Mouse (Mus musculus) hindbrain, embryonic 15.5 days (tissue): ENCODE measurements around the gene Ccng1. TPM values are rescaled to one million over a fixed set of nuclear protein-coding genes. Genes with fewer than 3 reads are reported as not detected.

Source experiments
- ATAC-seq: fragments of 200-750 bp; cut with Nextera tagmentation; 2 replicates; pipeline ENCODE4 v1.8.0; 2017; ENCODE audit warnings: low read depth, moderate number of reproducible peaks, moderate TSS enrichment; ENCODE audit not compliant: low FRiP score
- H3K27ac ChIP-seq: fragments of 300-500 bp; sonication (generic); replicated peaks from 2 replicates; pipeline ENCODE4 v1.5.1; 2015; ENCODE audit warnings: mild to moderate bottlenecking, inconsistent platforms
- H3K27me3 ChIP-seq: fragments of 300-500 bp; sonication (generic); 2 replicates; pipeline ENCODE4 v1.6.1; 2015; ENCODE audit warnings: control low read depth, inconsistent platforms
- H3K36me3 ChIP-seq: fragments of 300-500 bp; sonication (generic); 2 replicates; pipeline ENCODE4 v1.6.1; 2015; ENCODE audit warnings: control low read depth, inconsistent platforms
- H3K4me1 ChIP-seq: fragments of 300-500 bp; sonication (generic); replicated peaks from 2 replicates; pipeline ENCODE4 v1.6.1; 2015; ENCODE audit warnings: control low read depth, inconsistent platforms
- H3K4me2 ChIP-seq: fragments of 300-500 bp; sonication (generic); 2 replicates; pipeline ENCODE4 v1.6.1; 2015; ENCODE audit warnings: moderate library complexity, mild to moderate bottlenecking, inconsistent platforms
- H3K4me3 ChIP-seq: fragments of 300-500 bp; sonication (generic); 2 replicates; pipeline ENCODE4 v1.5.1; 2015; ENCODE audit warnings: mild to moderate bottlenecking, inconsistent platforms
- H3K9ac ChIP-seq: fragments of 300-500 bp; sonication (generic); 2 replicates; pipeline ENCODE4 v1.6.1; 2015; ENCODE audit warnings: inconsistent platforms
- H3K9me3 ChIP-seq: fragments of 300-500 bp; sonication (generic); 2 replicates; pipeline ENCODE4 v1.6.1; 2016; ENCODE audit warnings: control low read depth, inconsistent platforms
- WGBS: fragments of 180-500 bp; shearing (Covaris S2); methylation state at CpG from one replicate; pipeline ENCODE4 v1.1.7; 2015; 5-methylcytosine and 5-hydroxymethylcytosine counted together
- polyA plus RNA-seq: library from polyadenylated mRNA; unstranded; fragments of >200 nt; fragmentation: Nextera tagmentation; extraction: Ambion mirVana; gene quantifications from 2 replicates; pipeline ENCODE4 v1.2.1, GENCODE M21; 2015

Gene Ccng1
- polyA plus RNA-seq, 1 experiment from 2014 or later = 36.8 TPM

DNA sequence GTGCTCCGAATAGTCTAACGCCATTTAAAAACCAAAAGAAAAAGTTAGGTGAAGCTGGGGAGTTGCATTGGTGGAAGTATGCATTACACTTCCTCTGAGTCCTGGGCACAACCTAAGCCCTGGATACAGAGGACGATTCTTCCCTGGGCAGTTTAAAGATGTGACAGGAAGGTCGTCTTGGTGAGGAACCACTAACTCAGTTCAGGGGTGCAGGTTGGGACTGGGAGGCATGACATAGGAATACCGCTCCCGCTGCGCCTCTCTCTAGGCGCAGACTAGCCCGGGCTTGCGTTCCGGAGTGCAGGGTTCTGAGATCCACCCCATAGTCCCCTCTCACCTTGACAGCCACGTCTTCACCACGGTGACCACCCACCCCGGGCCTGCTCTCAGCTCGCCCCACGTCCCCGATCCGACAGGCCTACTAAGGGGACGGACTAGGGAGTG is 425 bp downstream of the Ccng1 start:
- Histone ChIP-seq H3K27ac (peak overlapping the region; percentile 65), H3K9me3 (no peaks in the 10 kb centered on the region), H3K4me2 (peak overlapping the region; percentile 78), H3K4me1 (peaks cover 12% of the 10 kb centered on the region; the same call in 1 of the 2 replicates), H3K36me3 (peaks cover 3% of the 10 kb centered on the region; the same call in 1 of the 2 replicates), H3K27me3 (no peaks in the 10 kb centered on the region), H3K4me3 (peak overlapping the region; percentile 89), H3K9ac (peak overlapping the region; percentile 87)
- WGBS = 2% methylated on average over 19 of the region's 19 CpGs
- ATAC-seq = peak; percentile 86

DNA sequence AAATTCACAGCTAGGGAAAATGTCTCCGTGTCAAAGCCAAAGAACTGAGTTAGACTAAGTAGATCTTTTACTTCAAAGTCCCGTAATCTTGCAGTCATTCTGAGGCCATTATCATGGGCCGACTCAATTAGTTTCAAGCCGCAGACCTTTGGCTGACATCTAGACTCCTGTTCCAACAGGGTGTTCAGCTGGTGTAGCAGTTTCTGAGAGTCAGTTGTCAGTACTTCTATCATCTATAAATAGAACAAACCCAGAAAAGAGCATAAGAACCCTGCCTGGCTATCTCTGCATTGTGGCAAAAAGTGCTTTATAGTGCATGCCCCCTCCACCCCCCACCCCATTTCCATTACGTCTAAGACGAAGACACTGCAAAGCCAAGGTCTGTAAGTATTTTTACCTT is 1.3 kb downstream of the Ccng1 start:
- H3K27me3 ChIP-seq = no peaks in the 10 kb centered on the region
- no peaks in the 10 kb centered on the region for H3K9me3 ChIP-seq
- H3K27ac ChIP-seq = no peak overlapping the region
- no peak for ATAC-seq
- H3K9ac ChIP-seq = no peak overlapping the region
- H3K36me3 ChIP-seq = peaks cover 3% of the 10 kb centered on the region; the same call in 1 of the 2 replicates
- peak overlapping the region; percentile 78 for H3K4me2 ChIP-seq
- 78% methylated on average over 6 of the region's 6 CpGs for WGBS
- no peak overlapping the region for H3K4me3 ChIP-seq
- peaks cover 12% of the 10 kb centered on the region; the same call in 1 of the 2 replicates for H3K4me1 ChIP-seq

DNA sequence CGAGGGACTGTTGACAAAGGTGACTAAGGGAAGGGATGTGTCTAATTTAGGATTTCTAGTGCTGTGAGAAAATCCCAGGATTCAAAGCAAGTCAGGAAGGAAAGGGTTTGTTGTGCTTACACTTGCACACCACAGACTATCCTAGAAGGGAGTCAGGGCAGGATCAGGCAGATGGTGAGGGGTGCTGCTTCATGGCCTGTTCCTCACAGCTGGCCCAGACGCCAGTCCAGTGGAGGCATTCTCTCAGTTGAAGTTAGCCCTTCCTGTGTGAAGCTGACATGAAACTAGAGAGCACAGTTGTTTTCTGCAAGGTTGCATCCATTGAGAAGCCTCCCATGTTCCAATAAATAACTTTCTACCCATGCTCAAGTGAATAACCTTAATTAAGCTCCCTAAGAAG is 7.4 kb downstream of the Ccng1 start:
- Histone ChIP-seq H3K27ac (no peak overlapping the region), H3K4me3 (no peak overlapping the region), H3K9ac (no peak overlapping the region), H3K4me1 (no peaks in the 10 kb centered on the region), H3K36me3 (peaks cover 3% of the 10 kb centered on the region; the same call in 1 of the 2 replicates), H3K4me2 (no peak overlapping the region), H3K9me3 (no peaks in the 10 kb centered on the region), H3K27me3 (no peaks in the 10 kb centered on the region)
- no peak for ATAC-seq
- WGBS = 63% methylated on average over 2 of the region's 2 CpGs

DNA sequence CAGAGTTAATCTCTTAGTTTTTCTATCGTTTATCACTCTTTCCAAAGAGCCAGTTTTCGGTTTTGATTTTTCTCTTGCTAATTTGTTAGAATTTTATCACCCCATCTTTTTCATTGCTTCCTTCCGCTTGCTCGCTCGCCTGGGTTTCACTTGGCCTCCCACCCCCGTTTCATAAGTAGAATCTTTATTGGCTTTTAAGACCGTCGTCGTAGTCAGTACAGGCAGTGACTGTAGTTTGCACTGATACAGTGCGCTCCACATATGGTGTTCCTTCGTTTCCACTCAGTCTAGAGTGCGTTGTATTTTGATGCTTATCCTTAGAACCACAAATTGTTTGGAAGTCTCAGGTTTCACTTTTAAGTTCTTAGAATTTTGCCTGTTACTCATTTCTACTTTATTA is 8.8 kb downstream of the Ccng1 start:
- Histone ChIP-seq H3K27me3 (no peaks in the 10 kb centered on the region), H3K9ac (no peak overlapping the region), H3K4me1 (no peaks in the 10 kb centered on the region), H3K36me3 (0 out of 2 replicates have a peak, but pooled peaks cover 8% of the 10 kb centered on the region), H3K9me3 (no peaks in the 10 kb centered on the region), H3K4me3 (no peak overlapping the region), H3K4me2 (no peak overlapping the region), H3K27ac (no peak overlapping the region)
- ATAC-seq = no peak
- WGBS = 92% methylated on average over 12 of the region's 12 CpGs

DNA sequence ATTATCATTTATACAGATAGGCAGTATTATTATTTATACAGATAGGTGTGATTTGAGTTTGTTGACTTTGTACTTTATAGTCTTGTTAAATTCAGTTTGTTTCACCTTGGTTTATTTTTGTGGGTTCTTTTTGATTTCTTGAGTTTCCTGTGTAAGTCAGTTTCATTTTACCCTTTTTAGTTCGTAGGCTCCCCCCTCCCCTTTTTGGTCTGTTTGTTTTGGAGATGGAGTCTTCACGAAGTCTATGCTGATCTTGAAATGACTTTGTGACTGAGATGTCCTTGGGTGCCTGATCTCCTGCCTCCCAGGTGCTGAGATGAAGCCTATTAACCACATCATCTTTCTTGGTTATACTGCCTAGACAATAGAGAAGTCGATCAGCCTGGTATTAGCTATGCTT is 10.8 kb downstream of the Ccng1 start:
- no peak overlapping the region for H3K9ac ChIP-seq
- peaks cover 15% of the 10 kb centered on the region for H3K36me3 ChIP-seq
- WGBS = 85% methylated on average over 3 of the region's 3 CpGs
- H3K4me2 ChIP-seq = no peak overlapping the region
- no peaks in the 10 kb centered on the region for H3K27me3 ChIP-seq
- no peaks in the 10 kb centered on the region for H3K9me3 ChIP-seq
- no peak overlapping the region for H3K27ac ChIP-seq
- H3K4me1 ChIP-seq = no peaks in the 10 kb centered on the region
- no peak overlapping the region for H3K4me3 ChIP-seq
- ATAC-seq = no peak

DNA sequence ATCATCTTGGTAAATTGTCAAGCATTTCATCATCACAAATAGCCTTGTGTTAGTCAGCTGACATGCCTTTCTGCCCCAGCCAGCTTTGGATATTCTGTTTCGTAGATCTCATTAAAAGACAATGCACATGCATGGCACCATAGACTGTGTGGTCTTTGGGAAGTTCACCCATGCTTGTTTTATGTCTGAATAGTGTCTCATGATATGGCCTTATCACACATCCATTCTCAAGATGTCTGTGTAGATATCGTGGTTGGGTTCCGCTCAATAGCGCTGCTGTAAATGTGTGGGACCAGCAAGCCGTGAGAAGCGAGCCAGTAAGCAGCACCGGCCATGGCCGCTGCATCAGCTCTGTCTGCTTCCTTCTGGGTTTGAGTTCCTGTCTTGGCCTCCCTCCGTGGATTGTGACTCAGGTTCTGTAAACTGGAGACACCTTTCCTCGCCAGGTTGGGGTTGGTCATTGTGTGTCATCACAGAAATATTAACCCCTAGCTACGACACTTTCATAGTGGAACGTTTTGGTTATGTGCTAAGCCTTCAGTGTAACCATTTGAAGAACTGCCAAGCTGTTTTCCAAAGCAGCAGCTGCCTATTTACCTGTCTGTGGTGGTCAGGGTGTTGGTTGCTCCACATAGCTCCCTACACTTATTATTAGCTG is 13.4 kb downstream of the Ccng1 start:
- no peak overlapping the region for H3K4me2 ChIP-seq
- ATAC-seq = no peak
- H3K27me3 ChIP-seq = no peaks in the 10 kb centered on the region
- H3K27ac ChIP-seq = no peak overlapping the region
- WGBS = 93% methylated on average over 12 of the region's 12 CpGs
- no peaks in the 10 kb centered on the region for H3K4me1 ChIP-seq
- peaks cover 31% of the 10 kb centered on the region for H3K36me3 ChIP-seq
- no peak overlapping the region for H3K4me3 ChIP-seq
- no peaks in the 10 kb centered on the region for H3K9me3 ChIP-seq
- H3K9ac ChIP-seq = no peak overlapping the region

DNA sequence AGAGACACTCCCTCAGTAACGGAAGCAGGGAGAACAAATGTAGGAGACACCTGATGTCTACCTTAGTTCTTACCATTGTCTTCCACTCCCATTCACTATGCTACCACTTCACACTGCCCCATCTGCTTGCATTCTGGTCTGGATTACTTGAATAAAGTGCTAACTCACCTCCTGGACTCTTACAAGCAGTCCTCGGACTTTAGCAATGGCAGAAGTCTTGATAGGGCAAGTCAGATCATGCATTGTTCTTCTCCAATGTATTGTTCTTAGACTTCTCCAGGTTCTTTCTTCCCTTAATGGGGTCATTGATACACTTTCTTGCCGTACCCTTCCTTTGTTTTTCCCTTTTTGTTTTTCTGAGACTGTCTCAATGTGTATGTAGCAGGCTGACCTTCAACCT is 17.7 kb downstream of the Ccng1 start:
- Histone ChIP-seq H3K27me3 (no peaks in the 10 kb centered on the region), H3K4me3 (no peak overlapping the region), H3K4me1 (peaks cover 19% of the 10 kb centered on the region), H3K9me3 (no peaks in the 10 kb centered on the region), H3K27ac (no peak overlapping the region), H3K4me2 (no peak overlapping the region), H3K9ac (no peak overlapping the region), H3K36me3 (peaks cover 36% of the 10 kb centered on the region)
- no peak for ATAC-seq
- 90% methylated on average over 3 of the region's 3 CpGs for WGBS

DNA sequence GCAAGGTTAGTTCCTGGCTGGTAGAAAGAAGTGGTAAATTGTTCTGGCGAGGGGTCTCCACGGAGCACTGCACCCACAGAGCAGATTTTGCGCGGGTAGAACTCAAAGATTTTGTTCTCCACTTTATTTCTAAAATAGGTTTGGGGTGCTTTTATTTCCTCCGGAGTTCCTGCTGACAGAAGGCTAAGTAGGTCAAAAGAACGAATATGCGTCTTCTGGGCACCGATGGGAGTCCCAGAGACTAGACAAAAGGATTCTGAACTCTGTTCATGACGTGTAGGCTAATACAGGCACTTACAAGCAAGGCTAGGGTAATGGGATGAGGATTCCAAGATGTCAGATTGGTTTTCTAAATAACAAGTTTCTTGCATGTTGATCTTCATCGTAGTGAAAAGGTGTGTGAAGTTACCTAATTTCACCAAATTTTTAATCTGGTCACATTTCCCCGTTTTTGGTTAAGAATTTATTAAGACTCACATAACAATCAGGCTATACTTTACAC is 20.8 kb downstream of the Ccng1 start:
- Histone ChIP-seq H3K4me1 (peaks cover 19% of the 10 kb centered on the region), H3K4me3 (peak overlapping the region; percentile 92), H3K27me3 (no peaks in the 10 kb centered on the region), H3K4me2 (peak overlapping the region; percentile 93), H3K9ac (peak overlapping the region; percentile 85), H3K36me3 (peaks cover 21% of the 10 kb centered on the region), H3K27ac (peak overlapping the region; percentile 87; the same call in 1 of the 2 replicates), H3K9me3 (no peaks in the 10 kb centered on the region)
- no peak for ATAC-seq
- WGBS = 6% methylated on average over 11 of the region's 11 CpGs

DNA sequence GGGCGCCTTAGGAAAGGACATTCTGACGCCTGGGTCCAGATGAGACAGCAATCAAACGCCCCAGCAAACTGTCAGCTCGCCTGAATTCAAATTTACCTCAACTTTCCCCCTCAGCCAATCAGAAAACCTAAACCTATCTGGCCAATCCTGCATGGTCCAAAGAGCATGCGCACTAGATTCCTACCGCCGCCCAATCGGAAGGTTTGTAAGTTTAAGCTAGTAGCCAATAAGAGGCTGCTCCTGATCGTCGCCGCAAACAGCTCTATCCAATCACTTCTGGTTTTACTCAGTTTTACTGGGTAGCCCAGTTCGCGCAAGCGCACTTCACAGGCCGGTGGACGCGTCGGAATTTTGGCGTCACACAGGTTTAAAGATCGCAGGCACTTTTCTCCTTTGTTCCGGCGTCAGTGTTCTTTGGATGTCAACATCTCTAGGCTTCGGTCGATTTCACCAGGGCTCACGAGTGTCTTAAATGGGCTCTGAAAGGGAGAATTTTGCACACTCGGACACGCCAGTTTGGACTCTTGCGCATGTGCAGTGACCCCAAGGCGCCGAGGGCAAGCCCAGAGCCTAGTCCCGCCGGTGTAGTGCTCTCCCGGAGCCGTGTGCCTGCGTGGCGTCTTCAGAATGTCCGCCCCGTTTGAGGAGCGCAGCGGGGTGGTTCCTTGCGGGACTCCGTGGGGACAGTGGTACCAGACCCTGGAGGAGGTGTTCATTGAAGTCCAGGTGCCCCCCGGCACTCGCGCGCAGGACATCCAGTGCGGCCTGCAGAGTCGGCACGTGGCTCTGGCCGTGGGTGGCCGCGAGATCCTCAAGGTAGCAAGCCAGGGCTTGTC is 21.6 kb downstream of the Ccng1 start, which contains the start of the genes Hmmr and Nudcd2:
Gene Hmmr (minus strand): TSS at position 84 of the 836 bp plus-strand sequence.
Gene Nudcd2 (plus strand): TSS at position 329 of the 836 bp plus-strand sequence.
- peak within 1 kb of the TSS; percentile 85 for H3K9ac ChIP-seq
- H3K36me3 ChIP-seq = peaks cover 18% of the 10 kb centered on the region
- peak within 1 kb of the TSS; percentile 92 for H3K4me3 ChIP-seq
- H3K4me2 ChIP-seq = peak within 1 kb of the TSS; percentile 93
- H3K4me1 ChIP-seq = peaks cover 19% of the 10 kb centered on the region
- peak; percentile 99 for ATAC-seq
- peak within 1 kb of the TSS; percentile 87 for H3K27ac ChIP-seq
- under 1% methylated on average over 52 of the region's 52 CpGs for WGBS
- no peaks in the 10 kb centered on the region for H3K9me3 ChIP-seq
- H3K27me3 ChIP-seq = no peaks in the 10 kb centered on the region

DNA sequence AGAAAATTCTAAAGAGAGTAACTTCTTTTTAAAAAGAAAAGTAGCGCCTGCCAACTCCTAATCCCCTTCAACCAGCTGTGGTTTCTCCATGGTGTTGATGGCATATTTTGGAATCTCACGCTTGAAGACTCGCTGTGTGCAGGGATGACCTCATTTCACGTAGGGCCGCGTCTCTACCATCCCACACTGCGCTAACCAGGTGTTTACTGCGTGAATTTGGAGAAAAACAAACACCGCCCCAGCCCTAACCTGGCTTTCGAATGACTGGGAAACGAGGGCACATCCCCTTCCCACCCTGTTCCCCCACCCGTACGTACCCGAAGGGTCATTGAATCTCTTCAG is 22.1 kb downstream of the Ccng1 start:
- ATAC-seq = peak; percentile 52
- no peaks in the 10 kb centered on the region for H3K9me3 ChIP-seq
- H3K27me3 ChIP-seq = no peaks in the 10 kb centered on the region
- WGBS = 1% methylated on average over 14 of the region's 14 CpGs
- peaks cover 19% of the 10 kb centered on the region for H3K4me1 ChIP-seq
- H3K4me3 ChIP-seq = peak overlapping the region; percentile 92
- no peak overlapping the region for H3K27ac ChIP-seq
- peak overlapping the region; percentile 90 for H3K4me2 ChIP-seq
- H3K36me3 ChIP-seq = peaks cover 16% of the 10 kb centered on the region
- peak overlapping the region; percentile 19; the same call in 1 of the 2 replicates for H3K9ac ChIP-seq

DNA sequence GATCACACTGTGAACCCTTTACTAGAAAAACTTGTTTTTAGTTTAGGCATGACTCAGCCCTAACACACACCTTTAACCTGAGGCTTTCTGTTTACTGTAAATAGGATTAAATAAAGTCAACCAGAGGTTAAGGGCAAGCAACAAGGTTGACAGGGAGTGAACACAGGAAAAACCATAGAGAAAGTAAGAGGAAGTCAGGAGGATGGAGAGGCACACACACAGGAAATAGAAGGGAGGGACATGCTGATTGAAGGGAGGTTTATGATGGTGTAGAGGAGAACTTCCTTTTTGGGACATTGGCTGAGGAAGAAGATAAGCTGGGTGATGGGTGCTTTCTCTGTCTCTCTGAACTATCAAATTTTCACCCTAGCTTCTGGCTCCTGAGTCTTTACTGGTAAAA is 36.8 kb downstream of the Ccng1 start:
- no peaks in the 10 kb centered on the region for H3K36me3 ChIP-seq
- no peak overlapping the region for H3K27ac ChIP-seq
- no peaks in the 10 kb centered on the region for H3K27me3 ChIP-seq
- H3K4me3 ChIP-seq = no peak overlapping the region
- H3K4me1 ChIP-seq = no peaks in the 10 kb centered on the region
- H3K9ac ChIP-seq = no peak overlapping the region
- H3K9me3 ChIP-seq = no peaks in the 10 kb centered on the region
- no peak overlapping the region for H3K4me2 ChIP-seq
- no peak for ATAC-seq

DNA sequence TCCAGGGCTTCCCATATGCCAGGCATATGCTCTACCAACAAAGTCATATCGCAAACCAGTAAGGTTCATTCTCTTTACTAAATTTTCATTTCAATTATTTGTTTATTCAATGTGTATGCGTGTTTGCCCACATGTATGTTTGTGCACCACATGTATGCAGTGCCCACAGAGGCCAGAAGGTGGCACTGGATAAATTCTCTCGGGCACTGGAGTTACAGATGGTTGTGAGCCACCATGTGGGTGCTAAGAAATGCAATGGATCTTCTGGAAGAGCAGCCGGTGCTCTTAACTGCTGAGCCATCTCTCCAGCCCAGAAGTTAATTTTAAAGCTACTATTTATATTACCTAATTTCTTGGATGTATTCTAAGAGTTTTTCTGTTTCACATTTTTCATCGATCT is 39.6 kb downstream of the Ccng1 start:
- Histone ChIP-seq H3K9me3 (no peaks in the 10 kb centered on the region), H3K4me1 (no peaks in the 10 kb centered on the region), H3K4me3 (no peak overlapping the region), H3K27me3 (no peaks in the 10 kb centered on the region), H3K9ac (no peak overlapping the region), H3K4me2 (no peak overlapping the region), H3K27ac (no peak overlapping the region), H3K36me3 (no peaks in the 10 kb centered on the region)
- 96% methylated on average over 5 of the region's 5 CpGs for WGBS
- no peak for ATAC-seq
